Mouse (Mus musculus) granulocyte monocyte progenitor cell, adult 5-6 weeks (primary cell): ENCODE data around the gene Zfp551. TPM values are rescaled to one million over a fixed set of nuclear protein-coding genes. Genes with fewer than 3 reads are reported as not detected.

ENCODE experiments used
- ATAC-seq: replicated peaks from 2 replicates; pipeline ENCODE4 v1.8.0; 2016; ENCODE audit warnings: mild to moderate bottlenecking, moderate TSS enrichment, inconsistent platforms; ENCODE audit not compliant: poor library complexity, severe bottlenecking
- total RNA-seq, 2 experiments: library from RNA; stranded (forward) in 1 of 2; stranded (reverse) in 1 of 2; fragments of 200-712, 200-1000 nt in 1 of 2; fragments of >200 nt in 1 of 2; fragmentation: Nextera tagmentation in 1 of 2; gene quantifications; 2 replicates each; pipeline ENCODE4 v1.2.3; 2014 to 2017

Zfp551 gene
- total RNA-seq (2014; fragmentation: Nextera tagmentation) (1.2 TPM in 1 of 2 replicates, not detected in the other), total RNA-seq (2017) (0.93 and 1.7 TPM in 2 replicates)

GRCm38 (mm10) chr7:12422245-12422849 is at the start of gene Zfp551:
Gene Zfp551, minus strand, starts transcription at chr7:12422751.
- peak; percentile 99 for ATAC-seq

DNA sequence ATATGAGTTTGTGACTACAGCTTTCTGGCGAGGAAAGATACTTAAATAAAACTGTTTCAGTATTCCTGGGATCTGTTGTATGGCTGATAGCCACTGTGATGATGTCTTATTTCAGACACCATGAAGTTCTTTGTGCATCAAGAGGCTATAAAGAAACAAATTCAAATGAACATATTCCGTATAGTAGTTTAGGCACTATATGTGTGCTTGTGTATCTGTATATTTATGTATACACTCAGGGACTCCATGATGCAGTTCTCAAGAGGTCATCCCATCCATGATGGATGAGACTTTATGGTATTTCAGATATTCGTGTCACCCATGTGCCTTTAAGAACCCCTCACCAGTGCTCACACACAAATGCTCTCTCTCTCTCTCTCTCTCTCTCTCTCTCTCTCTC is 304 bp upstream of the Zfp551 start:
- ATAC-seq, result no peak

DNA sequence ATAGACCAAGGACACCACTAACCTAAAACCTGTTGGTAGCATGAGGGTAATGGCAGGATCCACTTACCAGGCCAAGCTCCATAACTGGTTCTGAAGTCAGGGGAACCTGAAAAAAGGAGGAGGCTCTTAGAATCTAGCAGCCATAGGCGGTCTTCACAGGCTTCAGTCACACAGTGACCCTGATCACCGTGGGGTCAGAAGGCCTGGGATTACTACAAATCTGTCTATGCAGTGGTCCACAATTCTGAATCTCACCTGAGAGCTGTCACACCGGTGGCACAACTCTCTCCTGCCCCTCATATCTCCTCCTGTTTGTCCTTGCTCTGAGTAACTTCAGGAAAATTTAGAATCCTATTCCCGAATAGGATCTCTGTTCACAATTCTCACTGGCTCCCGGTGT is 810 bp downstream of the Zfp551 start:
- no peak for ATAC-seq

DNA sequence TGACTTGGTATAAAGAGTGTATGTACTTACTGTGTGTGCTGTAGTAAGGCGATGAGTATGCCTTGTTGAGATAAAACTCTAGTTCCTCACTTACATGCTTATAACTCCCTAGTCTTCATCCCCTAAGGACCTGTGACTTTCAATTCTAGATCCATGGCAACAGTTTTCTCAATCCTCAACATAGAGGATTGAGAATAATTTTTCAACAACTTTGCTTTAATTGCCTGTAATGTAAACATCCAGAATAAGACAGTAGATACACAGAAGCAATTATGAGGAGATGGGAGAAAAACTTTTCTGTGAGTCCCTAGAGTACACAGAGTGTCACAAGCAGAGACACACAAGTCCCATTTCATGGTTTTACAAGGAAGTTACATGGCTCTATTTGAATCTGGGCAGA is 53.4 kb downstream of the Zfp551 start, which contains the start of gene Vmn1r84:
TSS of gene Vmn1r84 (minus strand) at position 101 of the 400 bp plus-strand sequence.
- ATAC-seq, result no peak

Other genes with a start within 250 kb of the Zfp551 start
- gene Vmn1r80, start 233.5 kb downstream of the Zfp551 start, total RNA-seq (2014; fragmentation: Nextera tagmentation), result not detected in 2 replicates
- gene Vmn1r80, start 233.5 kb downstream of the Zfp551 start, total RNA-seq (2017), result not detected in 2 replicates
- gene Vmn1r81, start 154.5 kb downstream of the Zfp551 start, total RNA-seq (2014; fragmentation: Nextera tagmentation), result 0.02 TPM in 1 of 2 replicates, not detected in the other
- not detected in 2 replicates for gene Vmn1r81, start 154.5 kb downstream of the Zfp551 start, total RNA-seq (2017)
- not detected in 2 replicates for gene Vmn1r82, start 122.3 kb downstream of the Zfp551 start, total RNA-seq (2014; fragmentation: Nextera tagmentation)
- not detected in 2 replicates for gene Vmn1r82, start 122.3 kb downstream of the Zfp551 start, total RNA-seq (2017)
- gene Vmn1r83, start 93.3 kb downstream of the Zfp551 start, total RNA-seq (2014; fragmentation: Nextera tagmentation), result not detected in 2 replicates
- not detected in 2 replicates for gene Vmn1r83, start 93.3 kb downstream of the Zfp551 start, total RNA-seq (2017)
- not detected in 2 replicates for gene Vmn1r84, start 53.5 kb downstream of the Zfp551 start, total RNA-seq (2014; fragmentation: Nextera tagmentation)
- gene Vmn1r84, start 53.5 kb downstream of the Zfp551 start, total RNA-seq (2017), result not detected in 2 replicates
- 5.5 and 17.0 TPM in 2 replicates for gene Zfp606, start 55.5 kb upstream of the Zfp551 start, total RNA-seq (2014; fragmentation: Nextera tagmentation)
- 11.9 and 14.2 TPM in 2 replicates for gene Zfp606, start 55.5 kb upstream of the Zfp551 start, total RNA-seq (2017)
- not detected in 2 replicates for gene 2900092C05Rik, start 89.8 kb upstream of the Zfp551 start, total RNA-seq (2014; fragmentation: Nextera tagmentation)
- gene 2900092C05Rik, start 89.8 kb upstream of the Zfp551 start, total RNA-seq (2017), result not detected in 2 replicates
- gene Vmn2r53, start 186.0 kb upstream of the Zfp551 start, total RNA-seq (2014; fragmentation: Nextera tagmentation), result not detected in 2 replicates
- not detected in 2 replicates for gene Vmn2r53, start 186.0 kb upstream of the Zfp551 start, total RNA-seq (2017)
- gene Vmn2r54, start 217.6 kb upstream of the Zfp551 start, total RNA-seq (2014; fragmentation: Nextera tagmentation), result not detected in 2 replicates
- not detected in 2 replicates for gene Vmn2r54, start 217.6 kb upstream of the Zfp551 start, total RNA-seq (2017)